Mouse (Mus musculus): ENCODE data around the gene Pdap1. TPM values are rescaled to one million over a fixed set of nuclear protein-coding genes. Genes with fewer than 3 reads are reported as not detected.
"Not testable (repeated sequence)": the region's sequence is repeated elsewhere in the genome, so short reads cannot be mapped to it uniquely, and the experiment has no call there.

The Pdap1 gene
- polyA plus RNA-seq, 1 experiment from 2014 or later: 96.3 TPM

- H3K27me3 ChIP-seq (replicated peaks; ENCODE audit: control insufficient read depth, insufficient read depth, low read length): 0 out of 2 replicates have a peak, but pooled peaks cover 4% of the 10 kb centered on the region
- WGBS: 15% methylated on average over 40 of the region's 40 CpGs
- peak; percentile 15; the same call in 1 of the 2 replicates for ATAC-seq
- H3K36me3 ChIP-seq (ENCODE audit: control insufficient read depth, insufficient read depth): peaks cover 6% of the 10 kb centered on the region; the same call in 1 of the 2 replicates
- H3K4me2 ChIP-seq (ENCODE audit: low read length): peak overlapping the region; percentile 54
- H3K4me1 ChIP-seq (replicated peaks; ENCODE audit: control insufficient read depth, insufficient read depth, low read length): peaks cover 12% of the 10 kb centered on the region
- no peaks in the 10 kb centered on the region for H3K9me3 ChIP-seq (ENCODE audit: control insufficient read depth, low read length)
- H3K27ac ChIP-seq (ENCODE audit: low read length): no peak overlapping the region
- H3K4me3 ChIP-seq (replicated peaks; ENCODE audit: low read length): peak overlapping the region; percentile 45
- peak overlapping the region; percentile 46 for H3K9ac ChIP-seq (replicated peaks; ENCODE audit: low read depth, low read length)
These were observed 25.2 kb downstream of the Pdap1 start for GRCm38 (mm10) chr5:145114606-145115473.

DNA sequence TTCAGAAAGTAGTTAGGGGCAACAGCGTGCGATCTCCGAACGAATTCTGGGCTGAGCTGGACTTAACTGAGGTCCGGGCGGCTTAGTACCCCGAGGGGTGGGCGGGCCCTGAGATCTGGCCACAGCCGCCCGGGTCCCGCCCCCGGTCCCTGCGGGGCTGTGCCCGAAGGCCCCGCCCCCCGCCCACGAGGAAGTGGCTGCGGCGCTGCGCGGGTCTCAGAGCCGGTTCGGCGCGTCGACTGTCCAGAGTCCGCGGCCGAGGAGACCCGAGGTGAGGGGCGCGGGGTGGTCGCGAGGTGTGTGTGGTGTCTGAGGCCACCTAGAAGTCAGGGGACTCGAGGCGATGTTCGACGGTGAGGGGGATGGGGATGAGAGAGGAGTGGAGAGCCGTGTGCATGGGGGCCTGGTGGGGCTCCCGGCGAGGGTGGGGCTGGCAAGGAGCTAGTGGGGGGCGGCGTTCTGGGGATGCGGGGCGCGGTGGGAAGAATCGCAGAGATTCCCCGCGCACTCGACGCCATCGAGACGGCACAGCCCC lies 25.9 kb downstream of the Pdap1 start, which contains the start of gene Arpc1b:
Gene Arpc1b (plus strand): TSS at position 145 of the 535 bp plus-strand sequence.
- H3K4me1 ChIP-seq (replicated peaks; ENCODE audit: control insufficient read depth, insufficient read depth, low read length): peaks cover 12% of the 10 kb centered on the region
- no peaks in the 10 kb centered on the region for H3K9me3 ChIP-seq (ENCODE audit: control insufficient read depth, low read length)
- peak within 1 kb of the TSS; percentile 46 for H3K9ac ChIP-seq (replicated peaks; ENCODE audit: low read depth, low read length)
- ATAC-seq: peak; percentile 37; the same call in 1 of the 2 replicates
- H3K36me3 ChIP-seq (ENCODE audit: control insufficient read depth, insufficient read depth): peaks cover 11% of the 10 kb centered on the region; the same call in 1 of the 2 replicates
- WGBS: under 1% methylated on average over 47 of the region's 53 CpGs
- H3K4me2 ChIP-seq (ENCODE audit: low read length): peak within 1 kb of the TSS; percentile 54
- 0 out of 2 replicates have a peak, but pooled peaks cover 4% of the 10 kb centered on the region for H3K27me3 ChIP-seq (replicated peaks; ENCODE audit: control insufficient read depth, insufficient read depth, low read length)
- H3K27ac ChIP-seq (ENCODE audit: low read length): no peak within 1 kb of the TSS
- H3K4me3 ChIP-seq (replicated peaks; ENCODE audit: low read length): peak within 1 kb of the TSS; percentile 45

DNA sequence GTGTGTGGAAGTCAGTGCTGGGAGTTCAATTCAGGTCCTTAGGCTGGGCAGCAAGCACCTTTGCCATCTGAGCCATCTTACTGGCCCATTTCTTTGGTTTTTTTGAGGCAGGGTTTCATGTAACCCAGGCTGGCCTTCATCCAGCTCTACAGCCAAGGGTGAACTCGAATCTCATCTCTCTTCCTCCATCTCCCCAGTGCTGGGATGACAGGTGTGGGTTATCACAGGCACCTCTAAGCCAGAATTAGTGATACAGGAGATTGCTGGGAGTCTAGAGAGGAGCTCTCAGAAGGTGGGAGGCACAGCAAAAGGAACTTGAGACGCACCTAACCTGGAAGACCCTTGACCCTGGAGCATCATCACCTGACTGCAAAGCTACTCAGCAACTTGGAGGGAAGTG lies 26.6 kb downstream of the Pdap1 start:
- H3K4me1 ChIP-seq (replicated peaks; ENCODE audit: control insufficient read depth, insufficient read depth, low read length): peaks cover 12% of the 10 kb centered on the region
- H3K4me2 ChIP-seq (ENCODE audit: low read length): peak overlapping the region; percentile 54; the same call in 1 of the 2 replicates
- H3K27me3 ChIP-seq (replicated peaks; ENCODE audit: control insufficient read depth, insufficient read depth, low read length): 0 out of 2 replicates have a peak, but pooled peaks cover 4% of the 10 kb centered on the region
- 61% methylated on average over 2 of the region's 2 CpGs for WGBS
- ATAC-seq: no peak
- no peaks in the 10 kb centered on the region for H3K9me3 ChIP-seq (ENCODE audit: control insufficient read depth, low read length)
- H3K36me3 ChIP-seq (ENCODE audit: control insufficient read depth, insufficient read depth): peaks cover 16% of the 10 kb centered on the region; the same call in 1 of the 2 replicates
- no peak overlapping the region for H3K4me3 ChIP-seq (replicated peaks; ENCODE audit: low read length)
- no peak overlapping the region for H3K27ac ChIP-seq (ENCODE audit: low read length)
- no peak overlapping the region for H3K9ac ChIP-seq (replicated peaks; ENCODE audit: low read depth, low read length)

DNA sequence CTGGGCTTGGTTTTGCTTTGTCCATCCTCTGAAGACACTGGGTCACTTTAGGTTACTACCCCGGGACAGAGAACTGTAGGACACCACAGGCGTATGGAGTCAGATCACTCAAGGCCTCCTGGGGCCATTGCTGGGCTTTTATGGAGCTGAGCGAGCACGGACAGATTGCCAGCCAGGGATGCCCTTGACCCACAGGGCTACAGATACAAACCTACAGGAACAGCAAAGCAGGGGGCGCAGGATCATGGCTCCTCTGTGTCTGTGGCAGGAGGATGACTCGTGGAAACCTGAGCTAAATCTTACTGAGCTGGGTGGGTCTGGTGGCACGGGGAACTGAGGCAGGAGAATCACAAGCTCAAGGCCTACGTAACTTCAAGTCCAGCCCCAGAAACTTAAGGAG lies 27.5 kb downstream of the Pdap1 start:
- peaks cover 23% of the 10 kb centered on the region for H3K36me3 ChIP-seq (ENCODE audit: control insufficient read depth, insufficient read depth)
- 80% methylated on average over 8 of the region's 8 CpGs for WGBS
- no peak overlapping the region for H3K27ac ChIP-seq (ENCODE audit: low read length)
- H3K4me1 ChIP-seq (replicated peaks; ENCODE audit: control insufficient read depth, insufficient read depth, low read length): peaks cover 12% of the 10 kb centered on the region
- H3K9me3 ChIP-seq (ENCODE audit: control insufficient read depth, low read length): no peaks in the 10 kb centered on the region
- 0 out of 2 replicates have a peak, but pooled peaks cover 4% of the 10 kb centered on the region for H3K27me3 ChIP-seq (replicated peaks; ENCODE audit: control insufficient read depth, insufficient read depth, low read length)
- no peak for ATAC-seq
- H3K4me2 ChIP-seq (ENCODE audit: low read length): no peak overlapping the region
- H3K4me3 ChIP-seq (replicated peaks; ENCODE audit: low read length): no peak overlapping the region
- no peak overlapping the region for H3K9ac ChIP-seq (replicated peaks; ENCODE audit: low read depth, low read length)

- Histone ChIP-seq H3K27me3 (replicated peaks; ENCODE audit: control insufficient read depth, insufficient read depth, low read length) (0 out of 2 replicates have a peak, but pooled peaks cover 4% of the 10 kb centered on the region), H3K4me3 (replicated peaks; ENCODE audit: low read length) (no peak overlapping the region), H3K4me1 (replicated peaks; ENCODE audit: control insufficient read depth, insufficient read depth, low read length) (peaks cover 12% of the 10 kb centered on the region), H3K27ac (ENCODE audit: low read length) (no peak overlapping the region), H3K36me3 (ENCODE audit: control insufficient read depth, insufficient read depth) (peaks cover 36% of the 10 kb centered on the region), H3K9ac (replicated peaks; ENCODE audit: low read depth, low read length) (no peak overlapping the region), H3K9me3 (ENCODE audit: control insufficient read depth, low read length) (no peaks in the 10 kb centered on the region), H3K4me2 (ENCODE audit: low read length) (no peak overlapping the region)
- ATAC-seq: no peak
- WGBS: 95% methylated on average over 6 of the region's 6 CpGs
These were observed 29.6 kb downstream of the Pdap1 start for GRCm38 (mm10) chr5:145110401-145110800.

DNA sequence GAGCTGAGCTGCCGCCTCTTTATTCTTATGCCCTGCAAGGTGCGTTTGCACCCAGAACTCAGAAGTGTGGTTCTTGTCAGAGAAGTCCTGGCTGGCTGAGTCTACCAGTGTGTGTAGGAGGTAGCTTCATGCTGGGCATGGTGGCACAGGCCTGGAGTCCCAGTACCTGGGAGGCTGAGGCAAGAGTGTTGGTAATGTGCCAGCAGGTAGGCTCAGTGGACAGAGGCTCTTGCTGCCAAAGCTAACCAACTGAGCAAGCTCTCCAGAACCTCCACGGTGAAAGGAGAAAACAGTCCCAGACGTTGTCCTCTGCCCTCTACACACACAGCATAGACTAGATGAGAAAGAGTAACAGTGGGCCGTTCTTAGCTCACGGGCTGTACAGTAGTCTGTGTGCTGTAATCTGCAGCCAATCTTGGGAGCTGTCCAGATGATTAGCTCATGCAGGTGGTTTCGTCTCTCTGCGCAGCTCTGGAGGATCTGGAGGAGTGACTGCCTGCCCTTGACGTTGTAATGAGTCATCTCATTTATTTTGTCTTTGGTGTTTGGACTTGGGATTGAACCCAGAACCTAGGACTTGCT lies 34.3 kb downstream of the Pdap1 start:
- Histone ChIP-seq H3K27me3 (replicated peaks; ENCODE audit: control insufficient read depth, insufficient read depth, low read length) (no peaks in the 10 kb centered on the region), H3K9ac (replicated peaks; ENCODE audit: low read depth, low read length) (no peak overlapping the region), H3K36me3 (ENCODE audit: control insufficient read depth, insufficient read depth) (peaks cover 56% of the 10 kb centered on the region), H3K27ac (ENCODE audit: low read length) (no peak overlapping the region), H3K9me3 (ENCODE audit: control insufficient read depth, low read length) (no peaks in the 10 kb centered on the region), H3K4me2 (ENCODE audit: low read length) (no peak overlapping the region), H3K4me1 (replicated peaks; ENCODE audit: control insufficient read depth, insufficient read depth, low read length) (no peaks in the 10 kb centered on the region), H3K4me3 (replicated peaks; ENCODE audit: low read length) (no peak overlapping the region)
- no peak for ATAC-seq
- WGBS: 91% methylated on average over 9 of the region's 9 CpGs

GRCm38 (mm10) chr5:145104328-145104727 lies 35.7 kb downstream of the Pdap1 start:
- no peak for ATAC-seq
- H3K9ac ChIP-seq (replicated peaks; ENCODE audit: low read depth, low read length): no peak overlapping the region
- 86% methylated on average over 9 of the region's 9 CpGs for WGBS
- H3K27me3 ChIP-seq (replicated peaks; ENCODE audit: control insufficient read depth, insufficient read depth, low read length): no peaks in the 10 kb centered on the region
- H3K36me3 ChIP-seq (ENCODE audit: control insufficient read depth, insufficient read depth): peaks cover 53% of the 10 kb centered on the region
- H3K4me3 ChIP-seq (replicated peaks; ENCODE audit: low read length): no peak overlapping the region
- no peak overlapping the region for H3K27ac ChIP-seq (ENCODE audit: low read length)
- H3K4me1 ChIP-seq (replicated peaks; ENCODE audit: control insufficient read depth, insufficient read depth, low read length): no peaks in the 10 kb centered on the region
- no peak overlapping the region for H3K4me2 ChIP-seq (ENCODE audit: low read length)
- no peaks in the 10 kb centered on the region for H3K9me3 ChIP-seq (ENCODE audit: control insufficient read depth, low read length)

DNA sequence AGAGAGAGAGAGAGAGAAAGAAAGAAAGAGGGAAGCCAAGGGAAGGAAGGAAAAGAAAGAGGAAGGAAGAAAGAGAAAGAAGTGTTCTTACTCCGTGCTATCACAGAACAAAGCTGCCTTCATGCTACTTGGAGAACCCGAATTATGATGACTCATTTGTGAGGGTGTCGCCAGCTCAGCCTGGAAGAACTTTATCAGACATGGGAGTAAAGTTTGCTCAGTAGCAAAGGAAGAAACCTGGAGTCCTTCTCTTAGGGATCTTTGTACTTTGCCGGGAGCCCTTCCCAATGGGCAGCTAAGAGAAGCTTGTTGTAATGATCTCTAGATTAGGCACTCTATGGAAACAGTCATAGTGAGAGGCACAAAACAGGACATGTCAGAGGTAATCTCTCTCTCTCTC lies 37.3 kb downstream of the Pdap1 start:
- 99% methylated on average over 4 of the region's 4 CpGs for WGBS

GRCm38 (mm10) chr5:145101451-145101850 lies 38.6 kb downstream of the Pdap1 start:
- not testable (repeated sequence) for ATAC-seq; H3K4me2 ChIP-seq (ENCODE audit: low read length); H3K4me3 ChIP-seq (replicated peaks; ENCODE audit: low read length); H3K27me3 ChIP-seq (replicated peaks; ENCODE audit: control insufficient read depth, insufficient read depth, low read length); H3K4me1 ChIP-seq (replicated peaks; ENCODE audit: control insufficient read depth, insufficient read depth, low read length); H3K27ac ChIP-seq (ENCODE audit: low read length); H3K9me3 ChIP-seq (ENCODE audit: control insufficient read depth, low read length); H3K9ac ChIP-seq (replicated peaks; ENCODE audit: low read depth, low read length)
- over 99% methylated on average over 11 of the region's 11 CpGs for WGBS
- peaks cover 43% of the 10 kb centered on the region for H3K36me3 ChIP-seq (ENCODE audit: control insufficient read depth, insufficient read depth)

More for the DNA sequence above, 37.3 kb downstream of the Pdap1 start:
- H3K4me3 ChIP-seq (replicated peaks; ENCODE audit: low read length): no peak overlapping the region
- H3K27me3 ChIP-seq (replicated peaks; ENCODE audit: control insufficient read depth, insufficient read depth, low read length): no peaks in the 10 kb centered on the region
- H3K4me1 ChIP-seq (replicated peaks; ENCODE audit: control insufficient read depth, insufficient read depth, low read length): no peaks in the 10 kb centered on the region
- H3K4me2 ChIP-seq (ENCODE audit: low read length): no peak overlapping the region
- peaks cover 46% of the 10 kb centered on the region for H3K36me3 ChIP-seq (ENCODE audit: control insufficient read depth, insufficient read depth)
- no peak overlapping the region for H3K9ac ChIP-seq (replicated peaks; ENCODE audit: low read depth, low read length)
- H3K27ac ChIP-seq (ENCODE audit: low read length): no peak overlapping the region
- ATAC-seq: no peak
- H3K9me3 ChIP-seq (ENCODE audit: control insufficient read depth, low read length): no peaks in the 10 kb centered on the region
